Mouse (Mus musculus) heart, embryonic 11.5 days (tissue): ENCODE results near the gene Sgsm1. TPM values are rescaled to one million over a fixed set of nuclear protein-coding genes. Genes with fewer than 3 reads are reported as not detected.

Experiments used
- ATAC-seq: fragments of 200-750 bp; cut with Nextera tagmentation; replicated peaks from 2 replicates; pipeline ENCODE4 v1.8.0; 2017; ENCODE audit warnings: moderate library complexity; ENCODE audit not compliant: insufficient number of reproducible peaks, low FRiP score, low TSS enrichment
- H3K27ac ChIP-seq: fragments of 300-500 bp; sonication (generic); 2 replicates; pipeline ENCODE4 v1.5.1; 2014; ENCODE audit warnings: mild to moderate bottlenecking, low read depth, low read length
- H3K27me3 ChIP-seq: fragments of 300-500 bp; sonication (generic); 2 replicates; pipeline ENCODE4 v1.6.1; 2014; ENCODE audit warnings: mild to moderate bottlenecking, low read length, mixed read lengths; ENCODE audit not compliant: control insufficient read depth, insufficient read depth
- H3K36me3 ChIP-seq: fragments of 300-500 bp; sonication (generic); 2 replicates; pipeline ENCODE4 v1.6.1; 2014; ENCODE audit warnings: mild to moderate bottlenecking, low read length, moderate library complexity, mixed read lengths; ENCODE audit not compliant: control insufficient read depth, insufficient read depth
- H3K4me1 ChIP-seq: fragments of 300-500 bp; sonication (generic); 2 replicates; pipeline ENCODE4 v1.6.1; 2014; ENCODE audit warnings: low read length; ENCODE audit not compliant: control insufficient read depth, insufficient read depth
- H3K4me2 ChIP-seq: fragments of 300-500 bp; sonication (generic); 2 replicates; pipeline ENCODE4 v1.6.1; 2014; ENCODE audit warnings: mild to moderate bottlenecking, moderate library complexity
- H3K4me3 ChIP-seq: fragments of 300-500 bp; sonication (generic); 2 replicates; pipeline ENCODE4 v1.5.1; 2014; ENCODE audit warnings: low read depth, low read length
- H3K9ac ChIP-seq: fragments of 300-500 bp; sonication (generic); 2 replicates; pipeline ENCODE4 v1.6.1; 2014; ENCODE audit warnings: mild to moderate bottlenecking, low read depth, low read length, moderate library complexity
- H3K9me3 ChIP-seq: fragments of 300-500 bp; sonication (generic); replicated peaks from 2 replicates; pipeline ENCODE4 v1.6.1; 2016; ENCODE audit warnings: low read length; ENCODE audit not compliant: control insufficient read depth
- WGBS: fragments of 180-500 bp; shearing (Covaris S2); extraction: QIAGEN DNeasy Blood & Tissue Kit; methylation state at CpG from one replicate; pipeline ENCODE4 v1.1.7; 2014; ENCODE audit not compliant: insufficient replicate concordance; 5-methylcytosine and 5-hydroxymethylcytosine counted together
- polyA plus RNA-seq: library from polyadenylated mRNA; unstranded; fragments of >200 nt; fragmentation: Nextera tagmentation; extraction: Ambion mirVana; gene quantifications from 2 replicates; pipeline ENCODE4 v1.2.1, GENCODE M21; 2014

The Sgsm1 gene
- 2.6 and 3.5 TPM in 2 replicates for polyA plus RNA-seq

DNA sequence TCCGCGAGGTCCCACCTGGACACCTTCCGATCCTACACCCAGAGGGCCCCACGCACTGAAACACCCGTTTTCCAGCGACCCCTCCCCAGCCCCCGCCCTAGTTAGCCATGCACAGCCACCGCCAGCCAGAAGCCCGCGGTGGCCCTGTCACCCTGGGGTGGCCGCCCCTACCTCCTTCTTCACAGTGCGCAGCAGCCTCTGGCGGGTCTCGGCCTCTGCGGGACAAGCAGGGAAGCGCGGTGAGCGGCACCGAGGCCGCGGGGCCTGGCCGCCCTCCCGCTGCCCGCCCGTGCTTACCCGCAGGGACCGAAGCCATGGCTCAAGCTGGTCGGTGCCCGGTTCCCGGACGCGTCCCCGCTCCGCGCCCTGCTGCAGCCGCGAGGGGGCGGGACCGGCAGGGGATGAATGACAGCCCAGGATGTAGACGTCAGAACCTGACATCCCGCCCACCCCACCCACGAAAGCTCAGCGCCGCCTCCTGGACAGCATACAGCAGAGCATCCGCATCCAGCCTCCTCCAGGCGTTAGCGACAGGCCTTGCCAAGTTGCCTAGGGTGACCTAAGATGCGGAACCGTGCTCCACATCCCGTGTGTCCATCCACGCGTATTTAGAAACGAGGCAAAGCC lies at the start of gene Sgsm1:
Sgsm1 (minus strand) TSS at position 410 of the 627 bp plus-strand sequence.
- 2% methylated on average over 53 of the region's 53 CpGs for WGBS
- Histone ChIP-seq H3K27me3 (peaks cover 56% of the 10 kb centered on the region), H3K4me1 (peaks cover 9% of the 10 kb centered on the region; the same call in 1 of the 2 replicates), H3K9ac (peak within 1 kb of the TSS; percentile 60; the same call in 1 of the 2 replicates), H3K9me3 (peaks cover 5% of the 10 kb centered on the region; the same call in 1 of the 2 replicates), H3K36me3 (no peaks in the 10 kb centered on the region), H3K4me2 (peak within 1 kb of the TSS; percentile 86), H3K27ac (no peak within 1 kb of the TSS), H3K4me3 (peak within 1 kb of the TSS; percentile 54)
- ATAC-seq, result 0 out of 2 replicates have a peak, but pooled peaks have one; percentile 52

DNA sequence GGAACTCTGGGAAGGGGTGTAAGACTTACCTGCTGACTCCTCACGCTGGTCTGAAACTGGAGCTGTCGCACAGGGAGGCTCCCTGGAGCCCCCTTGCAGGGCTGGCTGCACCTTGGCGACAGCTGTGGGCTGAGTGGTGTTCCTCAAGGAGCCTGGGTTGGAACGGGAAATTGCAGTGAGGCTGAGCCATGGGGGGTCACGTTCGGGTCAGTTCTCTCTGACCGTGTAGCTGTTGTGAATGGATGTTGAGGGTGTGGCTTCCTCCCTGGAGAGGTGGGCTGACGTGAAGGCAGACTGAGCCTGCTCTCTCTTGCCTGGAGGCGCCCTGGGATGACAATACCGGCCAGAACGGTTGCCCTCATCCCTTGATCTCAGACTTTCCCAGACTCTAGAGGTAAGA lies 48.2 kb upstream of the Sgsm1 start:
- Histone ChIP-seq H3K27ac (no peak overlapping the region), H3K4me3 (no peak overlapping the region), H3K4me2 (no peak overlapping the region), H3K4me1 (0 out of 2 replicates have a peak, but pooled peaks cover 2% of the 10 kb centered on the region), H3K9ac (no peak overlapping the region), H3K9me3 (no peaks in the 10 kb centered on the region), H3K36me3 (no peaks in the 10 kb centered on the region), H3K27me3 (peaks cover 21% of the 10 kb centered on the region)
- 5% methylated on average over 11 of the region's 11 CpGs for WGBS
- ATAC-seq, result no peak

DNA sequence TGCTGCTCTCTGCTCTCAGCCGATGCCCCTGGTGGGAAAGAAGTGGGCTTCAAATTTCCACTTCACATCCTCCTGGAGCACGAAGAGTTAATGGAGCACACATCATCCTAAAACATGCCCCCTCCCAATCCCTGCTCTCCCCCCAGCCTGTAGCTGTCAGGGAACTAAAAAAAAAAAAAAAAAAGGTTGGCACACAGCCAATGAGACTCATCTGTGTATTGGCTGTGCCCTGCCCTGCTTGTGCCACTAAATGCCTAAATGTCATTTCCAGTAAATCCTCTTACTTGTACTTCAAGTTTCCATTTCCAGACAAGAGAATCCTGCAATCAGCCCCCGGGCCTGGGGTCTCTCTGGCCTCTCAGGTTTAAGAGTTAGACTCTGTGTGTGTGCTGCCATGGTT lies 47.1 kb upstream of the Sgsm1 start:
- Histone ChIP-seq H3K4me2 (no peak overlapping the region), H3K9me3 (no peaks in the 10 kb centered on the region), H3K27me3 (peaks cover 32% of the 10 kb centered on the region), H3K36me3 (no peaks in the 10 kb centered on the region), H3K9ac (no peak overlapping the region), H3K4me3 (no peak overlapping the region), H3K4me1 (0 out of 2 replicates have a peak, but pooled peaks cover 2% of the 10 kb centered on the region), H3K27ac (no peak overlapping the region)
- ATAC-seq, result no peak
- 52% methylated on average over 3 of the region's 3 CpGs for WGBS

DNA sequence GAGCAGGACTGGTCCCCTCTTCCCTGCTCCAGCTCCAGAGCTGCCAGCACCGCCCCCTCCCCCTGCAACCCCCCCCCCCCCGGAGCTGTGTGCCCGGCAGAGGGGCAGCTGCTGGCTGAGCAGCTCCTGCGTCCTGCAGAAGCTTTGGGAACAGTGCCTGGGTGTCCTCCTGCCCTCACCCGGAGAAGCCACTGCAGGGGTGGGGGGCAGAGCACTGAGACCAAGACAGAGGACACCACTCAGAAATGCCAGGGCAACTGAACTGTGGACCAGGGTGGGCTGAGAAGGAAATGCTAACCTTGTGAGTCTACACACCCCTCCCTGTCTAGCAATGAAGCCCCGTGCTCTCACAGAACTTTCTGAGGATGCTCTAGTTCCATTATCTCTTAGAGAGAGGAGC lies 46.6 kb upstream of the Sgsm1 start, which contains the start of gene Aym1:
Aym1 (plus strand) TSS at position 109 of the 400 bp plus-strand sequence.
- Histone ChIP-seq H3K4me3 (no peak within 1 kb of the TSS), H3K27me3 (peaks cover 36% of the 10 kb centered on the region), H3K9me3 (no peaks in the 10 kb centered on the region), H3K9ac (no peak within 1 kb of the TSS), H3K4me1 (0 out of 2 replicates have a peak, but pooled peaks cover 2% of the 10 kb centered on the region), H3K27ac (no peak within 1 kb of the TSS), H3K4me2 (no peak within 1 kb of the TSS), H3K36me3 (no peaks in the 10 kb centered on the region)
- no peak for ATAC-seq
- 32% methylated on average over 4 of the region's 6 CpGs for WGBS

DNA sequence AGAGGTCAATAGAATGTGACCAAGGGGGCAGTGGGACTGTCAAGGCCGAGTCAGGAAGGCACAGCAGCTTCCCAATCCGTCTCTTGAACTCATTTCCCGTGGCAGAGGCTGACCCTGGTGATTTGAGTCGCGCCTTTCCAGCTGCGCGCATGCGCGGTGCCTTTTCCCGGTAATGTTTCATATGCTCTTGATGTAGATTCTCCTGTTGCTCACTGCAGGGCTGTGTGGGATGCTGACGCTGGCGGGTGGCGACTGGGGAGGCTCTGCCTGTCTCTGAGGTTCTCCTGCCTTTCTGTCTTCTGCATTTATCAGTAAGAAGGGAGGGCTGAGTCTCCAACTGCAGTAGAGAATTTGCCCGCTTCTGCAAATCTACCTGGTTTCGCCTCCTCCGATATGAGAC lies 43.7 kb upstream of the Sgsm1 start:
- Histone ChIP-seq H3K27me3 (peaks cover 48% of the 10 kb centered on the region), H3K27ac (no peak overlapping the region), H3K9me3 (no peaks in the 10 kb centered on the region), H3K4me2 (no peak overlapping the region), H3K4me1 (0 out of 2 replicates have a peak, but pooled peaks cover 2% of the 10 kb centered on the region), H3K36me3 (no peaks in the 10 kb centered on the region), H3K9ac (no peak overlapping the region), H3K4me3 (no peak overlapping the region)
- WGBS, result 36% methylated on average over 16 of the region's 16 CpGs
- ATAC-seq, result no peak

DNA sequence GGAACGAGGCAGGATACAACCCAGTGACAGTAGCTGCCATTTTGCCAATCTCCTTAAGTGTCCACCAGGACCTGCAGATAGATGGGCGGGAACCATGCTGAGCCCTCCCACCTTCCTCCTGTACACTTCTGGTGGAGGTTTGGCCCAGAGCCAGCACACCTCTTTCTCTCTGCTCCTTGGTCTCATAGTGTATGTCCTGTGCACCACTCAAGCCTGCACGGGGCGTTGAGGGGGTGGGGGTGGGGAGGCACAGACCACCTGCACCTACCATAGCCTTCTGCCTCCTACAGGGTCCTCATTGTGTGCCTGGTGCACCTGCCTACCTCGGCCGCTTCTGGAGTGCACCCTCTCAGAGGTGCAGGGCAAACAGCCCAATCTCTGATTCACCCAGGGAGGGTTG lies 42.0 kb upstream of the Sgsm1 start:
- Histone ChIP-seq H3K9me3 (no peaks in the 10 kb centered on the region), H3K9ac (no peak overlapping the region), H3K27ac (no peak overlapping the region), H3K27me3 (peaks cover 57% of the 10 kb centered on the region), H3K4me2 (no peak overlapping the region), H3K4me3 (no peak overlapping the region), H3K36me3 (no peaks in the 10 kb centered on the region), H3K4me1 (no peaks in the 10 kb centered on the region)
- ATAC-seq, result no peak
- WGBS, result 73% methylated on average over 6 of the region's 6 CpGs

DNA sequence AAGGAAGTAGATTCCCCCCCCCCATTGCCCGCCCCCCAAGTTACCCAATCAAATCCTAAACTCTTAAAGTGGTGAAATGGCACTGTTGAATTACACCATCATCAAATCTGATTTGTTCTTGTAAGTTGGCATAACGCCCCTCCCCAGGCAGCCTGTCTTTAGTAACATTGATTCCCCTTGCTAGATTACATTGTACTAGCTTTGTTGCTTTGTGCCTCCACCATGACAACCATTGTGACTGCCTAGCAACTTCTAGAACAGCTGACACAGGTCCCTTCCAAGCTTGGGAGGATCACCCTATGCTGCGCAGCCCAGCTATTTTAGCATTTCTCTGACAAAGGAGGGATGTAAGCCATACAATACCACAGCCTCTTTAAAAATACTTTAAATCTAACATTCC lies 41.2 kb upstream of the Sgsm1 start:
- no peak overlapping the region for H3K4me3 ChIP-seq
- H3K36me3 ChIP-seq, result no peaks in the 10 kb centered on the region
- H3K9ac ChIP-seq, result no peak overlapping the region
- WGBS, result 81% methylated on average over 3 of the region's 3 CpGs
- no peak for ATAC-seq
- no peaks in the 10 kb centered on the region for H3K4me1 ChIP-seq
- H3K4me2 ChIP-seq, result no peak overlapping the region
- peaks cover 65% of the 10 kb centered on the region for H3K27me3 ChIP-seq
- H3K9me3 ChIP-seq, result no peaks in the 10 kb centered on the region
- no peak overlapping the region for H3K27ac ChIP-seq

DNA sequence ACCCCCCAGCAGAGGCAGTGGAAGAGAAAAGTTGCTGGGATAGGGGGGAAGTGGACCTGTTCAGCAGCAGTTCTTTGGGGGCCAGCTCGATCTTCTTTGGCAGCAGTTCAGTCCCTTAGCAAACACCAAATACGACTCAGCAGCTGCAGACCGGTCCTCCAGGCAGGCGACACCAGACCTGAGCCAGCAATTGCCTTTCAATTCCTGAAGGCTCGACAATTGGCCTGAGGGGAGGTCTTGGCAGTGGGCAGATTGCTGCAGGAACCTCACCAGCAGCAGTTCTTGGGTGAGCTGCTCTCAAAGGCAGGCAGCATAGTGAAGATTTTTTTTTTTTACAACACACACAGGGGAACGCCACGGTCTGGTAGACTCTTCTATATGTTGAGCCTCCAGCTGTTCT lies 39.2 kb upstream of the Sgsm1 start:
- no peak for ATAC-seq
- no peak overlapping the region for H3K4me2 ChIP-seq
- 33% methylated on average over 7 of the region's 7 CpGs for WGBS
- no peak overlapping the region for H3K27ac ChIP-seq
- no peak overlapping the region for H3K4me3 ChIP-seq
- no peaks in the 10 kb centered on the region for H3K4me1 ChIP-seq
- H3K36me3 ChIP-seq, result no peaks in the 10 kb centered on the region
- H3K27me3 ChIP-seq, result peaks cover 85% of the 10 kb centered on the region
- no peaks in the 10 kb centered on the region for H3K9me3 ChIP-seq
- no peak overlapping the region for H3K9ac ChIP-seq

DNA sequence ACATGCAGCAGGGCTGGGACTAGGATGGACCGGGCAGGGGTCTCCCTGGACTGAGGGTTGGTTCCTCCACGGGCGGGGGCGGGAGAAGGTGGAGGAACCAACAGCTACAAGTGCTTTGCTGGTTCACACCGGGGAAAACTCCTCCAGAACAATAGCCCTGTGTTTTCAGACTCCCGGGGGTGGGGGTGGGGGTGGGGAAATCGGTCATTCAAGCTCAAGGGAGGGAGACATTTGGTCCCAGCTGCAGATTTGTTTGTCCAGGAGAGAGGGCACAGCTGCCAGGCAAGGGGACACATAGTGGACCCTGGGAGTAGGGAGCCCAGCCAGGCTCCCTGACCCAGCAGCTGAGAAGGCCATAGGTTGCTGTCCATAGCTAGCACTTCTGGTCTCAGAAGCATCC lies 38.6 kb upstream of the Sgsm1 start:
- Histone ChIP-seq H3K36me3 (no peaks in the 10 kb centered on the region), H3K4me1 (no peaks in the 10 kb centered on the region), H3K9ac (no peak overlapping the region), H3K27me3 (peaks cover 88% of the 10 kb centered on the region), H3K4me2 (no peak overlapping the region), H3K27ac (no peak overlapping the region), H3K4me3 (no peak overlapping the region), H3K9me3 (no peaks in the 10 kb centered on the region)
- ATAC-seq, result no peak; the same call in 1 of the 2 replicates
- 10% methylated on average over 7 of the region's 7 CpGs for WGBS
